Mouse (Mus musculus): Measurements from ENCODE around the gene Mylk4. TPM values are rescaled to one million over a fixed set of nuclear protein-coding genes. Genes with fewer than 3 reads are reported as not detected.

Gene Mylk4
- polyA plus RNA-seq, 1 experiment from 2014 or later, result not detected

GRCm38 (mm10) chr13:32752066-32752657 lies 31.6 kb downstream of the Mylk4 start:
- DNase-seq, result peak; percentile 48
- H3K4me3 ChIP-seq (ENCODE audit: low read depth, low read length), result no peak overlapping the region
- H3K36me3 ChIP-seq (ENCODE audit: insufficient read depth), result no peaks in the 10 kb centered on the region
- TF ChIP-seq CTCF (IDR thresholded peaks at IDR 0.05; ENCODE audit: low read depth), result no peak
- H3K4me1 ChIP-seq (ENCODE audit: insufficient read depth), result no peaks in the 10 kb centered on the region; the same call in 1 of the 2 replicates
- WGBS, result 14% methylated on average over 4 of the region's 4 CpGs
- no peaks in the 10 kb centered on the region for H3K27me3 ChIP-seq (ENCODE audit: insufficient read depth, low read length)
- H3K27ac ChIP-seq (ENCODE audit: low read depth), result peak overlapping the region; percentile 50; the same call in 1 of the 2 replicates
- peak; percentile 31; the same call in 1 of the 2 replicates for ATAC-seq (ENCODE audit: insufficient read depth)
- no peak overlapping the region for H3K9ac ChIP-seq
- H3K9me3 ChIP-seq (ENCODE audit: low read depth, low read length), result no peaks in the 10 kb centered on the region
- H3K4me2 ChIP-seq, result no peak overlapping the region

- TF ChIP-seq CTCF (IDR thresholded peaks at IDR 0.05; ENCODE audit: low read depth), result no peak
- DNase-seq (no peak), ATAC-seq (ENCODE audit: insufficient read depth) (no peak)
Measured at GRCm38 (mm10) chr13:32750507-32750906, 33.2 kb downstream of the Mylk4 start.

GRCm38 (mm10) chr13:32748421-32748820 lies 35.3 kb downstream of the Mylk4 start:
- ATAC-seq (ENCODE audit: insufficient read depth), result no peak
- Histone ChIP-seq H3K9ac (no peak overlapping the region), H3K4me3 (ENCODE audit: low read depth, low read length) (no peak overlapping the region), H3K27me3 (ENCODE audit: insufficient read depth, low read length) (no peaks in the 10 kb centered on the region), H3K27ac (ENCODE audit: low read depth) (no peak overlapping the region), H3K4me2 (no peak overlapping the region), H3K36me3 (ENCODE audit: insufficient read depth) (no peaks in the 10 kb centered on the region), H3K4me1 (ENCODE audit: insufficient read depth) (no peaks in the 10 kb centered on the region; the same call in 1 of the 2 replicates), H3K9me3 (ENCODE audit: low read depth, low read length) (no peaks in the 10 kb centered on the region)
- DNase-seq, result no peak
- no peak for TF ChIP-seq CTCF (IDR thresholded peaks at IDR 0.05; ENCODE audit: low read depth)
- 54% methylated on average over 2 of the region's 2 CpGs for WGBS

More at GRCm38 (mm10) chr13:32750507-32750906, 33.2 kb downstream of the Mylk4 start:
- Histone ChIP-seq H3K9ac (no peak overlapping the region), H3K27me3 (ENCODE audit: insufficient read depth, low read length) (no peaks in the 10 kb centered on the region), H3K9me3 (ENCODE audit: low read depth, low read length) (no peaks in the 10 kb centered on the region), H3K27ac (ENCODE audit: low read depth) (no peak overlapping the region), H3K36me3 (ENCODE audit: insufficient read depth) (no peaks in the 10 kb centered on the region), H3K4me3 (ENCODE audit: low read depth, low read length) (no peak overlapping the region), H3K4me2 (no peak overlapping the region), H3K4me1 (ENCODE audit: insufficient read depth) (no peaks in the 10 kb centered on the region; the same call in 1 of the 2 replicates)
- 93% methylated on average over 1 of the region's 1 CpGs for WGBS

GRCm38 (mm10) chr13:32741161-32741560 lies 42.6 kb downstream of the Mylk4 start:
- no peaks in the 10 kb centered on the region for H3K27me3 ChIP-seq (ENCODE audit: insufficient read depth, low read length)
- H3K27ac ChIP-seq (ENCODE audit: low read depth), result no peak overlapping the region
- H3K4me1 ChIP-seq (ENCODE audit: insufficient read depth), result no peaks in the 10 kb centered on the region
- H3K4me3 ChIP-seq (ENCODE audit: low read depth, low read length), result no peak overlapping the region
- ATAC-seq (ENCODE audit: insufficient read depth) (no peak), DNase-seq (no peak)
- H3K9me3 ChIP-seq (ENCODE audit: low read depth, low read length), result no peaks in the 10 kb centered on the region
- H3K4me2 ChIP-seq, result no peak overlapping the region
- WGBS, result 36% methylated on average over 7 of the region's 7 CpGs
- no peak for TF ChIP-seq CTCF (IDR thresholded peaks at IDR 0.05; ENCODE audit: low read depth)
- H3K9ac ChIP-seq, result no peak overlapping the region
- no peaks in the 10 kb centered on the region for H3K36me3 ChIP-seq (ENCODE audit: insufficient read depth)

- H3K9ac ChIP-seq, result no peak overlapping the region
- ATAC-seq (ENCODE audit: insufficient read depth), result no peak
Measured at GRCm38 (mm10) chr13:32731283-32731682, 52.5 kb downstream of the Mylk4 start.

GRCm38 (mm10) chr13:32724606-32725005 lies 59.1 kb downstream of the Mylk4 start:
- ATAC-seq (ENCODE audit: insufficient read depth) (no peak), DNase-seq (no peak)
- WGBS, result 82% methylated on average over 5 of the region's 5 CpGs
- Histone ChIP-seq H3K4me3 (ENCODE audit: low read depth, low read length) (no peak overlapping the region), H3K9me3 (ENCODE audit: low read depth, low read length) (no peaks in the 10 kb centered on the region), H3K27ac (ENCODE audit: low read depth) (no peak overlapping the region), H3K4me2 (no peak overlapping the region), H3K9ac (no peak overlapping the region), H3K36me3 (ENCODE audit: insufficient read depth) (no peaks in the 10 kb centered on the region), H3K4me1 (ENCODE audit: insufficient read depth) (no peaks in the 10 kb centered on the region), H3K27me3 (ENCODE audit: insufficient read depth, low read length) (no peaks in the 10 kb centered on the region)
- TF ChIP-seq CTCF (IDR thresholded peaks at IDR 0.05; ENCODE audit: low read depth), result no peak

More at GRCm38 (mm10) chr13:32731283-32731682, 52.5 kb downstream of the Mylk4 start:
- TF ChIP-seq CTCF (IDR thresholded peaks at IDR 0.05; ENCODE audit: low read depth), result peak; percentile 37; the same call in 1 of the 2 replicates
- Histone ChIP-seq H3K36me3 (ENCODE audit: insufficient read depth) (no peaks in the 10 kb centered on the region), H3K27ac (ENCODE audit: low read depth) (no peak overlapping the region), H3K27me3 (ENCODE audit: insufficient read depth, low read length) (no peaks in the 10 kb centered on the region), H3K4me1 (ENCODE audit: insufficient read depth) (no peaks in the 10 kb centered on the region), H3K4me2 (no peak overlapping the region), H3K9me3 (ENCODE audit: low read depth, low read length) (no peaks in the 10 kb centered on the region), H3K4me3 (ENCODE audit: low read depth, low read length) (no peak overlapping the region)
- DNase-seq, result peak; percentile 41

GRCm38 (mm10) chr13:32721717-32722116 lies 62.0 kb downstream of the Mylk4 start:
- Histone ChIP-seq H3K9me3 (ENCODE audit: low read depth, low read length) (no peaks in the 10 kb centered on the region), H3K4me2 (no peak overlapping the region), H3K36me3 (ENCODE audit: insufficient read depth) (no peaks in the 10 kb centered on the region), H3K27ac (ENCODE audit: low read depth) (no peak overlapping the region), H3K9ac (no peak overlapping the region), H3K27me3 (ENCODE audit: insufficient read depth, low read length) (no peaks in the 10 kb centered on the region), H3K4me3 (ENCODE audit: low read depth, low read length) (no peak overlapping the region), H3K4me1 (ENCODE audit: insufficient read depth) (no peaks in the 10 kb centered on the region)
- no peak for TF ChIP-seq CTCF (IDR thresholded peaks at IDR 0.05; ENCODE audit: low read depth)
- 78% methylated on average over 4 of the region's 4 CpGs for WGBS
- DNase-seq (no peak), ATAC-seq (ENCODE audit: insufficient read depth) (no peak)

Measured in lung, embryonic 14.5 days (tissue).